Mouse (Mus musculus) cortical plate, adult 2 months (tissue): ENCODE results near the gene Bach2. TPM values are rescaled to one million over a fixed set of nuclear protein-coding genes. Genes with fewer than 3 reads are reported as not detected.
A peak's percentile ranks its signal among the peaks of the same experiment; 100 is the strongest.

Source experiments
- H3K27ac ChIP-seq: fragments of 200-500 bp; 2 replicates; pipeline ENCODE4 v1.5.1; 2012; ENCODE audit warnings: low read length, control low read depth, inconsistent platforms; ENCODE audit not compliant: insufficient read depth
- H3K4me1 ChIP-seq: fragments of 200-500 bp; 2 replicates; pipeline ENCODE4 v1.6.1; 2011; ENCODE audit warnings: low read length; ENCODE audit not compliant: control insufficient read depth, insufficient read depth
- H3K4me3 ChIP-seq: fragments of 200-500 bp; 2 replicates; pipeline ENCODE4 v1.5.1; 2011; ENCODE audit warnings: mild to moderate bottlenecking, low read length, control low read depth; ENCODE audit not compliant: insufficient read depth
- CTCF ChIP-seq: fragments of 200-500 bp; IDR thresholded peaks from 2 replicates; pipeline ENCODE4 v1.5.1; 2011; ENCODE audit warnings: mild to moderate bottlenecking, control low read depth, low read length; ENCODE audit not compliant: insufficient read depth; ENCODE audit errors: extremely low read depth
- POLR2A ChIP-seq: fragments of 200-500 bp; IDR thresholded peaks from 2 replicates; pipeline ENCODE4 v1.6.1; 2011; ENCODE audit warnings: mild to moderate bottlenecking, low read length, control low read depth; ENCODE audit not compliant: insufficient read depth; ENCODE audit errors: extremely low read depth
- polyA plus RNA-seq: library from polyadenylated mRNA; depleted of rRNA; stranded (reverse); fragments of >200 nt; gene quantifications from 2 replicates; pipeline ENCODE4 v1.2.3, GENCODE M21; 2012

Gene Bach2
- polyA plus RNA-seq, 1 experiment: 5.4 TPM

DNA sequence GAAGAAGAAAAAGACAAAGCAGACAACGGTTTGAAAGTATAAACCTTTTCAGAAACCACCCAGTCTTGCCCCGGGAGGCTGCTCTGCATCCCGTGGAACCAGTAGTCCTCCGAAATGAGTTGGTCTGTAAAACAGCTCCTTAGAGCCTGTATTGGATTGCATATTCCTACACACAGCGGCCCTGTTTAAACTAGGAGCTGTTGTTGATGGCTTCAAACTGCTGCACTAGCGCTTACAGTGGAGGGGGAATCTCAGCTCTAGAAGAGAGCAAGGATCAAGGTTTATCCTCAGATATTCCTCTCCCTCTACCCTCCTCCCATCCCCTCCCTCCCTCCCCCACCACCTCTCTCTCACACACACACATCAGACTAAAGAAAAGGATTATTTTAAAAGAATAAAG, 345.6 kb downstream of the Bach2 start:
- Histone ChIP-seq H3K27ac (no peak overlapping the region), H3K4me1 (no peaks in the 10 kb centered on the region), H3K4me3 (no peak overlapping the region)
- TF ChIP-seq CTCF (no peak), POLR2A (no peak)

GRCm38 (mm10) chr4:32586596-32586995, 348.0 kb downstream of the Bach2 start:
- Histone ChIP-seq H3K4me1 (no peaks in the 10 kb centered on the region), H3K27ac (no peak overlapping the region), H3K4me3 (no peak overlapping the region)
- peak; percentile 65 for TF ChIP-seq CTCF
- TF ChIP-seq POLR2A: no peak

- H3K4me3 ChIP-seq: no peak overlapping the region
- TF ChIP-seq CTCF (no peak), POLR2A (no peak)
- H3K27ac ChIP-seq: no peak overlapping the region
- H3K4me1 ChIP-seq: no peaks in the 10 kb centered on the region
Observed at GRCm38 (mm10) chr4:32587543-32587942, 348.9 kb downstream of the Bach2 start.

- Histone ChIP-seq H3K4me1 (no peaks in the 10 kb centered on the region), H3K27ac (no peak overlapping the region), H3K4me3 (no peak overlapping the region)
- TF ChIP-seq CTCF: no peak
- TF ChIP-seq POLR2A: no peak
Observed at GRCm38 (mm10) chr4:32588237-32588636, 349.6 kb downstream of the Bach2 start.

GRCm38 (mm10) chr4:32601135-32601534, 362.5 kb downstream of the Bach2 start:
- Histone ChIP-seq H3K4me3 (no peak overlapping the region), H3K4me1 (no peaks in the 10 kb centered on the region), H3K27ac (no peak overlapping the region)
- TF ChIP-seq CTCF: no peak
- no peak for TF ChIP-seq POLR2A

DNA sequence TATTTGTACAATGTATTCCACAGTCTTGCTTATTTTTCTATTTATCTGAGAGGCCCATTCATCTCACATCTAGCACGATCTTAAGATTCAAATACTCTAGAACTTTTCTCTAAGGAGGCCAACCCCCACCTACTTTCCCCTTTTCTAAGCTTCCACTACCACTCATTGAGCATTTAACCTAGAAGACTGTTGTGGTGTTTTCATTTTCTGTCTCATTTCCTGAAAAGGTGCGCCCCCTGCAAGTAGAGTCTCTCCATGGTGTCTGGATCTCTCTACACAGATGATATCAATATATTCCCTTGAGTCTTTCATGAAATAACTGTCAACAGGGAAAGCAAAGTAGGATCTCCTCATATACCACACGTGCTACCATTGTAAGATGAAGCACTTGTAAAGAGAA, 364.1 kb downstream of the Bach2 start, which contains the start of gene Gja10:
TSS of gene Gja10 (minus strand) at position 101 of the 400 bp plus-strand sequence.
- Histone ChIP-seq H3K4me3 (no peak within 1 kb of the TSS), H3K4me1 (no peaks in the 10 kb centered on the region), H3K27ac (no peak within 1 kb of the TSS)
- TF ChIP-seq CTCF: no peak
- TF ChIP-seq POLR2A: no peak

DNA sequence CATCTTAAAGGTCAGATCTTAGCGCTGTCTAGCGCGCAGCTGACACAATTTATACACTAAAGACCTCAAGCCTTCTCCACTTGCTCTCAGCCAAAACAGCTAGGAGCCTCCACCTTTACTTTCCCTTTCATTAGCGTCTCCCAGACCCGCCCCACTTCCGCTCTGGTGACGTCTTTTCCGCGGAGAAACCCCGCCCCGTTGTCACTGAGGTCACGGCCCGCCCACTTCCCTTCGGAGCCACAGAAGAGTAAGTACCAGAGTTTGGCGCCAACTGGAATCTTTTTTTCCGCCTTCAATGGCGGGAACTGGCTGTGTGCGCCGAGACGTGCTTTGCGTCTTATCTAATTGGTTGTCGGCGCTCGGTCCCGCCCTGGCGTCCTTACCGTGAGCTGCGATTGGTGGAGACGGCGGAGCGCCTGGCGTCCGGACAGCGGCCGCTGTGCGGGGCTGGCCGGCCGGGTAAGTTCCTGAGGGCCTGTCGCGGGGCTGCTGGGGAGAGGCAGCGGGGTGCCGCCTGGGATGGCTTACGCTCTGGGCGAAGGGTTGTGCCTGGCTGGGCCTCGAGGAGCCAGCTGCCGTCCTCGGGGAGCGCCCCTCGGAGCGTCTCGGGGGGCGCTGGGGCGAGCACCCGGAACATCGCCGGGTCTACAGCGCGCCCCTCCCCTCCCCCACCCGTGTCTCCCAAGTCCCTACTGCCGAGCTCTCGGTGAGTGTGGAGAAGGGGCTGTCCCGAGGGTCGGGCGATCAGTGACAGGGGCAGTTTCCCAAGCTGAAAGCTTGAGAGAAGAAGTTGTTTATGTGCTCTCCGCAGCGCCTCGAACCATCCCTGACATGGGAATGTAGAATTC, 376.7 kb downstream of the Bach2 start, which contains the start of gene Casp8ap2:
TSS of gene Casp8ap2 (plus strand) at position 418 of the 848 bp plus-strand sequence.
- no peaks in the 10 kb centered on the region for H3K4me1 ChIP-seq
- peak within 1 kb of the TSS; percentile 74 for H3K4me3 ChIP-seq
- TF ChIP-seq CTCF: no peak
- peak; percentile 86 for TF ChIP-seq POLR2A
- peak within 1 kb of the TSS; percentile 61; the same call in 1 of the 2 replicates for H3K27ac ChIP-seq

DNA sequence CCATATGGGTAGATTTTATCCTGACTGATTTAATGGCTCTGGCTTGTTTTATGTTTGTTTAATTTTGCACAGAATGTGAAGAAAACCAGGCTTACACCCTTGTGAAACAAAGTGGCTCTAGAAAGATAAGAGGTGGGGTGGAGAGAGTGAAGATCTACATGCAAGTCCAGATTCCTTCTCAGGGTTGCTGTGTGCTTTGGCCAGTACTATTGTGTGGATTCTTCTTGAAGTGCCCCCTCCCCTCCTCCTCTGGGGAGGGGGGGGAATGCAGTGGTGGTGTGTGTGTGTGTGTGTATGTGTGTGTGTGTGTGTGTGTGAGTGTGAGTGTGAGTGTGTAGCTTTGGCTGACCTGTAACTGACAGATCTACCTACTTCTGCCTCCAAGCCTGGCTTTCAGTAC, 383.0 kb downstream of the Bach2 start:
- H3K4me3 ChIP-seq: no peak overlapping the region
- H3K27ac ChIP-seq: no peak overlapping the region
- no peak for TF ChIP-seq POLR2A
- TF ChIP-seq CTCF: no peak
- no peaks in the 10 kb centered on the region for H3K4me1 ChIP-seq
